Mouse (Mus musculus): ENCODE results near the gene Kbtbd13. TPM values are rescaled to one million over a fixed set of nuclear protein-coding genes. Genes with fewer than 3 reads are reported as not detected.

The Kbtbd13 gene
- polyA plus RNA-seq, 1 experiment from 2014 or later = 1.1 TPM

DNA sequence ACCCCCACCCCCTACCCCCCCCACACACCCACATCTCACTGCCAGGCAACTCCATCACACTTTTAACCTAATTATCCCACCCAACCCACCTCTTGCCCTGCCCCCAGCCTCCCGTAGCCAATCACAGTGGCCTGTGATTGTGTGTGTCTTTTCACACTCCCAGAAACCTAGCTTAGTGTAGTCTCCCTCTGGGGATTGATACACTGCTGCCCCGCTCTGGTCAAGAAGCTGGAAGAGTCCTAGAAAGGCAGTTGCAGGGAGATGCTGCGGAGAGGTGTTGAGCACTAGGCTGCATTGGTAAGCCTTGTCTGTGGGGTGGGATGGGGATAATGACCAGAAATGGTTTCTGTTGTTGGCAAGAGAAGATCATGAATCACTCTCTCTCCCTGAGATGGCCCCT, 26.3 kb upstream of the Kbtbd13 start:
- ATAC-seq (ENCODE audit: insufficient read depth, low FRiP score, low read depth) = no peak
- no peaks in the 10 kb centered on the region for H3K9me3 ChIP-seq
- H3K4me1 ChIP-seq = no peaks in the 10 kb centered on the region
- no peaks in the 10 kb centered on the region for H3K36me3 ChIP-seq
- no peak overlapping the region for H3K9ac ChIP-seq
- H3K27me3 ChIP-seq (replicated peaks) = no peaks in the 10 kb centered on the region
- WGBS = 33% methylated on average over 3 of the region's 3 CpGs
- H3K4me2 ChIP-seq = no peak overlapping the region
- H3K27ac ChIP-seq = no peak overlapping the region
- no peak overlapping the region for H3K4me3 ChIP-seq (replicated peaks)

DNA sequence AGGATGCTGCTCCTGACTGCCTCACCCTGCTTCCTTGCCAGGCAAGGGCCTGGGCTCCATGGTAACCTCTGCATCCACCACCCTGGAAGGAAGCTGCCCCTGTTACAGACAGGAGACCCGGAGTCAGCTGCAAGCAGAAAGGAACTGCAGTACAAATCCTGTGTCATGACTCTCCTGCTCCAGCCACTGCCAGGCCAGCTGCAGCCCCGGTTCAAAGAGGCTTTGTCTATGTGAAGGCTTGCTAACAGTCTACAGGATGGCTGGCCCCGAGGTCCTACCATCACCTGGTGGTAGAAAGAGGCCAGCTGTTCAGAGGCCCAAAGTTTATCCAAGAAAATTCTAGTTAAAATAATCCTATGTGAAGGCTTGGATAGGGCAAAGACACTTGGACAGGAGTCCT, 19.9 kb upstream of the Kbtbd13 start:
- no peak overlapping the region for H3K27ac ChIP-seq
- no peaks in the 10 kb centered on the region for H3K9me3 ChIP-seq
- H3K4me1 ChIP-seq = no peaks in the 10 kb centered on the region
- 55% methylated on average over 3 of the region's 3 CpGs for WGBS
- H3K9ac ChIP-seq = no peak overlapping the region
- H3K36me3 ChIP-seq = no peaks in the 10 kb centered on the region
- no peak overlapping the region for H3K4me2 ChIP-seq
- no peaks in the 10 kb centered on the region for H3K27me3 ChIP-seq (replicated peaks)
- no peak for ATAC-seq (ENCODE audit: insufficient read depth, low FRiP score, low read depth)
- no peak overlapping the region for H3K4me3 ChIP-seq (replicated peaks)

DNA sequence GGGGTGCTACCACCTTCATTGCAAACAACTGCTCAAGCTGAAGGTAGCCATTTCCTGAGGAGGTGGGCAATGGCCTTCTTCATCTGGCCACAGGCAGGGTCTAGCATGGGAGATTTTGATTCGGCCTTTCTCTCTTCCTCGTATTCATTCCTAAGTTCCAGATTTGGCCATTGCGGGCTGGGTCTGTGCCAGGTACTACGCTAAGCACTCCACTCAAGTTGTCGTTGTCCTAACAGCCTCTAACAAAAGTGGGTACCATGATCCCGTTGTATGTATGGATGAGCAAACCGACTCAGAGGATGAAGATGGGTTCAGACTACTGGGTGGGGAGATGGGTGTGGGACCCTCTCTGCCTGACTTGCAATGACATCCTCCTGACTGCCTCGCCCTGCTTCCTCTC, 18.9 kb upstream of the Kbtbd13 start:
- no peaks in the 10 kb centered on the region for H3K27me3 ChIP-seq (replicated peaks)
- H3K4me1 ChIP-seq = no peaks in the 10 kb centered on the region
- H3K4me2 ChIP-seq = no peak overlapping the region
- WGBS = 87% methylated on average over 8 of the region's 8 CpGs
- no peak overlapping the region for H3K4me3 ChIP-seq (replicated peaks)
- H3K9ac ChIP-seq = no peak overlapping the region
- H3K9me3 ChIP-seq = no peaks in the 10 kb centered on the region
- ATAC-seq (ENCODE audit: insufficient read depth, low FRiP score, low read depth) = no peak
- H3K36me3 ChIP-seq = no peaks in the 10 kb centered on the region
- no peak overlapping the region for H3K27ac ChIP-seq

DNA sequence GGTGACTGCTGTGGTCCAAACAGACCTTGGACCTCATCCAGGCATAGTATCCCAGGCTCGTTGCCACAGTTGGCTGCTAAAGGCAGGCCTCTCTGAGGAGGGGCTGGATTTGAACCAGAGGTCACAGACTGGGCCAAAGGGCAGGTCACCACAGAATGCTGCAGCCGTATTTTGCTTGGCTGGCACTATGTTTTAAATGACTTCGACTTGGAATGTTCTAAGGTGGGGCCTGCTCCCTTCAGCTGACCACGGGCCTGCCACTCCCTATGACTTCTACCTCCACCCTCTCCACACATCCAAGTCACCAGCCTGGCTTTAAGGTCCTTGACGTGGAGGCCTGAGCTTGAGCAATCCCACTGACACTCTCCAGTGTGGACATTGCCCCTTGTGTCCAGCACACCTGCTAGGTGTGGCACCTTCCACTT, 17.4 kb upstream of the Kbtbd13 start:
- H3K9ac ChIP-seq = no peak overlapping the region
- 0 out of 2 replicates have a peak, but pooled peaks cover 5% of the 10 kb centered on the region for H3K4me1 ChIP-seq
- no peaks in the 10 kb centered on the region for H3K9me3 ChIP-seq
- no peaks in the 10 kb centered on the region for H3K27me3 ChIP-seq (replicated peaks)
- no peak overlapping the region for H3K27ac ChIP-seq
- no peaks in the 10 kb centered on the region for H3K36me3 ChIP-seq
- no peak overlapping the region for H3K4me2 ChIP-seq
- H3K4me3 ChIP-seq (replicated peaks) = no peak overlapping the region
- 55% methylated on average over 5 of the region's 5 CpGs for WGBS
- no peak for ATAC-seq (ENCODE audit: insufficient read depth, low FRiP score, low read depth)

DNA sequence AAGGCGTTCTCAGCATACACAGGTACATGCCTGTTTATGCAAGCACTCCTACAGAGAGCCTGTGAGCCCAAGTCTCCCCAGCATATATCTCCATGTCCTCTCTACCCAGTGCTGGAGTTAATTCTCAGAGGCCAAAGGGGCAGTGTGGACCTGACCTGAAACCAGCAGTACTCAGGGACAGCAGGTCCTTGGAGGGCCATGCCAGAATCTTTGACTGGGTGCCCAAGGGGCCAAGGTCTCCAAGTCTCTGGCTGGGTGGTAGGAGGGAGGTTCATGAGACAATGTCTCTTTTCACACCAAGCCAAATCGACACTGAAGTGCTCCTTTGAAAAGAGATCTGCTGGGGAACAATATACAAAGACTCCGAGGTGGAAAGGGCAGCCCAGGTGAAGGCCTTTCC, 16.4 kb upstream of the Kbtbd13 start:
- ATAC-seq (ENCODE audit: insufficient read depth, low FRiP score, low read depth) = no peak
- 0 out of 2 replicates have a peak, but pooled peaks cover 5% of the 10 kb centered on the region for H3K4me1 ChIP-seq
- WGBS = 57% methylated on average over 3 of the region's 3 CpGs
- no peak overlapping the region for H3K4me3 ChIP-seq (replicated peaks)
- no peaks in the 10 kb centered on the region for H3K9me3 ChIP-seq
- no peak overlapping the region for H3K9ac ChIP-seq
- H3K4me2 ChIP-seq = no peak overlapping the region
- H3K27me3 ChIP-seq (replicated peaks) = no peaks in the 10 kb centered on the region
- no peak overlapping the region for H3K27ac ChIP-seq
- no peaks in the 10 kb centered on the region for H3K36me3 ChIP-seq

DNA sequence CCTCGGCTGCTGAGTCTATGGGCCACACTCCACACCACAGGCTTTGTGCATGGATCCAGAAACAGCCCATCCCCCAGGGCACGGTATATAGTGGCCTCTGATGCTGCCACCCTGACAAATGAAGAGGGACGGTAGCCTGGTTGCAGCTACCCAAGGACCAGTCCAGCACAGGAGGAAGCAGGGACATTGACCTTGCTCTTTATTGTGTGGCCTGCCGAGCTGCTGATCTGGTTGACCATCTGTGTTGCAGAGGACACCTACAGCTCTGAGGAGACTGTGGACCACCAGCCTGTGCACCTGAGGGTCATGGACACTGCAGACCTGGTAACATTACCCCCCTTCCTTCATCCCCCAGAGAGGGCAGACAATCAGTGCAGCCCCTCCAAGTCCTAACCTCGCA, 15.9 kb upstream of the Kbtbd13 start:
- no peak overlapping the region for H3K27ac ChIP-seq
- H3K4me3 ChIP-seq (replicated peaks) = no peak overlapping the region
- 0 out of 2 replicates have a peak, but pooled peaks cover 5% of the 10 kb centered on the region for H3K4me1 ChIP-seq
- H3K9ac ChIP-seq = no peak overlapping the region
- WGBS = 67% methylated on average over 5 of the region's 5 CpGs
- H3K4me2 ChIP-seq = no peak overlapping the region
- no peaks in the 10 kb centered on the region for H3K27me3 ChIP-seq (replicated peaks)
- H3K9me3 ChIP-seq = no peaks in the 10 kb centered on the region
- ATAC-seq (ENCODE audit: insufficient read depth, low FRiP score, low read depth) = no peak
- H3K36me3 ChIP-seq = no peaks in the 10 kb centered on the region

DNA sequence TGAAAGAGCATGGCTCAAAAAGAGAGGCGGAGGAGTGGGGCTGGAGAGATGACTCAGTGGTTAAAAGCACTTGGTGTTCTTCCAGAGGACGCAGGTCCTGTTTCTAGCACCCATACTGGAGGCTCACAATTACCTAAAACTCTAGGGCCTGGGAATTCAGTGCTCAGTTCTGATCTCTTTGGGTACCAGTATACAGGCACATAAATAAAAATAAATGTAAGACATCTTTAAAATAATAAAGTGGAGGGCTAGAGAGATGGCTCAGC, 13.7 kb upstream of the Kbtbd13 start:
- no peak overlapping the region for H3K27ac ChIP-seq
- no peak overlapping the region for H3K4me3 ChIP-seq (replicated peaks)
- WGBS = 79% methylated on average over 2 of the region's 2 CpGs

DNA sequence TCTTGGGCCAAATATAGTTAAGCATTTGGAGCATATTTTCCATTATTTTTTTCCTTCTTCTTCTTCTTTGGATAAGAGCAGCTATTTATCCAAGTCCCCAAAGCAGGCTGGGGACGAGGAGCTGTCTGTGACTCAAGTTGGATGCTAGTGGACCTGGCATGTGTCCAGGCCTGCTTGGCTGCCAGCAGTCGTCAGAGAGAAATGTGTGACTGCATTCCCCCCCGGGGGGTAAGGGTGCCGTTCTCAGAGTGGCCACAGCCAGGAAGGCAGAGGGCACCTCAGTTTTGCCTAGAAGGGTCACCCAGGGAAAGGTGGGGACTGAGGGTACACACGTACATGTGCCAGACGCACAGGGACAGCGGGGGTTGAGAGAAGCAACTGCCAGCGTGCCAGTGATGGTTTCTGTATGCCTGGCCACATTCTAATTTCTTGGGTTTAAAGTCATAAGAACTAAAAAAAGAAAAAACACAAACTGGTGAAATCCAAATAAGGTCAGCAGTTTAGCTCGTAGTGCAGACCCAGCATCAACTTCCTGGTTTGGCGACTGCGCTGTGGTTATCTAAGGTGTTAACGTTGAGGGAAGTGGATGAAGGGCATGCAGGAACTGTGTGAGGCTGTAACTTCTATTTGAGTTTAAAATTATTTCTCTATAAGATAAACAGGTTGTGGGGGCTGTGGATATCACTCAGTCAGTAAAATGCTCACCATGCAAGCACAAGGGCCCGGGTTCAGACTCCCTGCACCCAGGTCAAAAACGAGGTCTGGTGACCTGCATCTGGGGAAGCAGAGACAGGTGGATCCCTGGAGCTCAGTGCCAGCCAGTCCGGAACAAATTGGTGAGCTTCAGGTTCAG, 13.1 kb upstream of the Kbtbd13 start:
- Histone ChIP-seq H3K9ac (no peak overlapping the region), H3K4me2 (no peak overlapping the region), H3K36me3 (no peaks in the 10 kb centered on the region), H3K9me3 (no peaks in the 10 kb centered on the region), H3K27ac (no peak overlapping the region), H3K4me3 (replicated peaks) (no peak overlapping the region), H3K27me3 (replicated peaks) (no peaks in the 10 kb centered on the region), H3K4me1 (0 out of 2 replicates have a peak, but pooled peaks cover 5% of the 10 kb centered on the region)
- no peak for ATAC-seq (ENCODE audit: insufficient read depth, low FRiP score, low read depth)
- 62% methylated on average over 15 of the region's 15 CpGs for WGBS

More for the DNA sequence above, 13.7 kb upstream of the Kbtbd13 start:
- H3K9me3 ChIP-seq = no peaks in the 10 kb centered on the region
- H3K9ac ChIP-seq = no peak overlapping the region
- H3K4me1 ChIP-seq = 0 out of 2 replicates have a peak, but pooled peaks cover 5% of the 10 kb centered on the region
- H3K36me3 ChIP-seq = no peaks in the 10 kb centered on the region
- no peak for ATAC-seq (ENCODE audit: insufficient read depth, low FRiP score, low read depth)
- no peaks in the 10 kb centered on the region for H3K27me3 ChIP-seq (replicated peaks)
- no peak overlapping the region for H3K4me2 ChIP-seq

DNA sequence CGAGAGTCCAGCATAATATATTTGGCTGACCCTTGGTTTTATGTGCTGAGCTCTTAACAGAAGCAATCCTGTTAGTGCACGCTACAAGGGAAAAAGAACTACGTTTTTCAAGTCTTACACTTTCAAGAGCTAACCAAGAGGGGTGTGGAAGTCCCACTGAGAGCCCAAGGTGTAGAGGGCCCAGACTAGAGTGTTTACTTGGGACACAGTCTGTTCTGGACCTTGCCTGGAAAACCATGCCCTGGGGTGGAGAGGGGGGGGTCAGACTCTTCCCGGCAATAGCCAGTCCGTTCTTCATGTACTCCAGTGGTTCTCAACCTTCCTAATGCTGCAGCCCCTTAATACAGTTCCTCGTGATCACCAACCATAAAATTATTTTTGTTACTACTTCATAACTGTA, 8.5 kb upstream of the Kbtbd13 start:
- no peak overlapping the region for H3K4me3 ChIP-seq (replicated peaks)
- H3K9me3 ChIP-seq = no peaks in the 10 kb centered on the region
- ATAC-seq (ENCODE audit: insufficient read depth, low FRiP score, low read depth) = no peak
- no peak overlapping the region for H3K9ac ChIP-seq
- 0 out of 2 replicates have a peak, but pooled peaks cover 10% of the 10 kb centered on the region for H3K4me1 ChIP-seq
- WGBS = 84% methylated on average over 6 of the region's 6 CpGs
- no peak overlapping the region for H3K27ac ChIP-seq
- no peaks in the 10 kb centered on the region for H3K36me3 ChIP-seq
- H3K4me2 ChIP-seq = no peak overlapping the region
- no peaks in the 10 kb centered on the region for H3K27me3 ChIP-seq (replicated peaks)

DNA sequence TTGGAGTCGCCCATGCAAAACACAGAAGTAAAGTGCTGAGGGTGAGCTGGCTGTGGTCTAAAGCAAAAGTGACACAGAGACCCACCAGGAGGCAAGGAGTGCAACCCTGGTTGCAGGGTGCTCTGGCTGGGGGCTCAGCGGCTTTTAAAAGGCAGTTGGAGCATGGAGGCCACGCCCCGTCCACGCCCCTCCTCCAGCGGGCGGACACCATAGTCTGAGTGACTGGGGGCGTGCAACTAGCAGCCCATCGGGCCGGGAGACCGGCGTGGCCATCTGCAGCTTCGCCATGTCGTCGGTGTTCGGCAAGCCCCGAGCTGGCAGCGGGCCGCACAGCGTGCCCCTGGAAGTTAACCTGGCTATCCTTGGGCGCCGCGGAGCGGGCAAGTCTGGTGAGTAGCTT, 6.8 kb upstream of the Kbtbd13 start, which contains the start of gene Rasl12:
Gene Rasl12 (plus strand): TSS at position 228 of the 400 bp plus-strand sequence.
- H3K36me3 ChIP-seq = no peaks in the 10 kb centered on the region
- no peaks in the 10 kb centered on the region for H3K27me3 ChIP-seq (replicated peaks)
- H3K27ac ChIP-seq = no peak within 1 kb of the TSS
- 0% methylated on average over 22 of the region's 24 CpGs for WGBS
- H3K4me2 ChIP-seq = peak within 1 kb of the TSS; percentile 90
- peak within 1 kb of the TSS; percentile 26; the same call in 1 of the 2 replicates for H3K9ac ChIP-seq
- peak; percentile 41; the same call in 1 of the 2 replicates for ATAC-seq (ENCODE audit: insufficient read depth, low FRiP score, low read depth)
- peak within 1 kb of the TSS; percentile 50 for H3K4me3 ChIP-seq (replicated peaks)
- 0 out of 2 replicates have a peak, but pooled peaks cover 5% of the 10 kb centered on the region for H3K4me1 ChIP-seq
- H3K9me3 ChIP-seq = no peaks in the 10 kb centered on the region

DNA sequence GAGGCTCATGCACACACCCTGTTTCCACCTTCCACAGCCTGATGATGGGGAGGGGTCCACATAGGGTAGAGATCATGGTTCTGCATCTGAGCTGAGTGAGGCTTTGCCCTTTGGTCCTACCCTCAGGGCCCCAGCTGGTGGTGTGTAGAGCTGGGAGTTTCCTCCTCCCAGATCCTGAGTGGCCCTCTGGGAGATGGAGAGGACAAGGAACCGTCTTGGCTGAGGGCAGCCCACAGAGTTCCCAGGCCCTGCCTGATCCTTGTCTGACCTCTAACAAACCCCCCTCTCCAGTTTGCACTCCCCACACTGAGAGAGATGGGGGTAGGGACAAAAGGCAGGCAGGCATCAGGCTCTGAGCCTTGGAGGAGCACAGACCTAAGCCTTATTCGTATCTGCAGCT, 2.9 kb upstream of the Kbtbd13 start:
- H3K4me1 ChIP-seq = peaks cover 12% of the 10 kb centered on the region; the same call in 1 of the 2 replicates
- no peaks in the 10 kb centered on the region for H3K36me3 ChIP-seq
- no peak overlapping the region for H3K4me3 ChIP-seq (replicated peaks)
- H3K4me2 ChIP-seq = no peak overlapping the region
- H3K27ac ChIP-seq = no peak overlapping the region
- peaks cover 34% of the 10 kb centered on the region for H3K27me3 ChIP-seq (replicated peaks)
- peak; percentile 20; the same call in 1 of the 2 replicates for ATAC-seq (ENCODE audit: insufficient read depth, low FRiP score, low read depth)
- H3K9ac ChIP-seq = no peak overlapping the region
- WGBS = 58% methylated on average over 2 of the region's 2 CpGs
- H3K9me3 ChIP-seq = no peaks in the 10 kb centered on the region

DNA sequence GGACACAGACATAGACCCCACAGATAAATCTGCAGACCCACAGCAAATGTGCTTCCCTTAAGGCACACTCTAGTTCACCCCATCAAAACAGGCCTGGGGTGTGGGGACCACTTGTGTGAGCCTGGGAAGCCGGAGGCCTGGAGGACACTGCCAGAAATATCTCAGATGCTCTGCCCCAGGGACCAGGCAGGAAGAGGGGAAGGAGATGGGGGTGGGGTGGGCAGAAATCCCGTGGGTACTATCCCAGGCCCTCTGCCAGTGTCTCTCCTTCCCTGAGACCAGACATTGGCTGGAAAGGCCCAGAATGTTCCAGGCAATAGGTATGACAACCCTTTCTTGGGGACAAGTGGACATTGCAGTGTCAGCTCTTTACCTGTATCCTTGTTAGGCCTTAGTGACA, 2.2 kb upstream of the Kbtbd13 start:
- H3K27me3 ChIP-seq (replicated peaks) = peaks cover 39% of the 10 kb centered on the region
- no peak overlapping the region for H3K4me3 ChIP-seq (replicated peaks)
- H3K4me1 ChIP-seq = peaks cover 12% of the 10 kb centered on the region; the same call in 1 of the 2 replicates
- no peaks in the 10 kb centered on the region for H3K36me3 ChIP-seq
- no peak overlapping the region for H3K27ac ChIP-seq
- 44% methylated on average over 2 of the region's 2 CpGs for WGBS
- ATAC-seq (ENCODE audit: insufficient read depth, low FRiP score, low read depth) = no peak
- no peaks in the 10 kb centered on the region for H3K9me3 ChIP-seq
- H3K4me2 ChIP-seq = no peak overlapping the region
- no peak overlapping the region for H3K9ac ChIP-seq
